Mouse (Mus musculus) ES-E14 (cell line): ENCODE measurements around the gene Arhgap40.

Source experiments
- CHD2 ChIP-seq: IDR thresholded peaks from 2 replicates; pipeline ENCODE4 v1.6.1; 2014; ENCODE audit warnings: mild to moderate bottlenecking, low read depth, low read length, inconsistent platforms
- ZNF384 ChIP-seq: IDR thresholded peaks from 2 replicates; pipeline ENCODE4 v1.6.1; 2012; ENCODE audit warnings: low read depth, low read length, inconsistent platforms

GRCm38 (mm10) chr2:158546751-158547150 is 34.2 kb downstream of the Arhgap40 start:
- TF ChIP-seq ZNF384 (no peak), CHD2 (no peak)
